Mouse (Mus musculus): ENCODE data around the gene Stk11ip.

Stk11ip gene

GRCm38 (mm10) chr1:75521321-75522031 lies at the start of gene Stk11ip:
Gene Stk11ip (plus strand): TSS chr1:75521529.
- in situ Hi-C loops (cut with MboI, MseI): loop anchor here (5.0 kb wide), 1 partner anchor 39 kb away; no protein-coding TSS in a partner anchor

- in situ Hi-C loops (cut with MboI, MseI): loop anchor here (5.0 kb wide), 1 partner anchor 39 kb away; the partner anchor contains the start of gene Gmppa
These were observed 44.9 kb upstream of the Stk11ip start for GRCm38 (mm10) chr1:75476441-75476840.

- in situ Hi-C loops (cut with MboI, MseI): loop anchor here (5.0 kb wide), 1 partner anchor 40 kb away; the partner anchor contains the start of gene Gmppa
These were observed 43.9 kb upstream of the Stk11ip start for GRCm38 (mm10) chr1:75477264-75477965.

DNA sequence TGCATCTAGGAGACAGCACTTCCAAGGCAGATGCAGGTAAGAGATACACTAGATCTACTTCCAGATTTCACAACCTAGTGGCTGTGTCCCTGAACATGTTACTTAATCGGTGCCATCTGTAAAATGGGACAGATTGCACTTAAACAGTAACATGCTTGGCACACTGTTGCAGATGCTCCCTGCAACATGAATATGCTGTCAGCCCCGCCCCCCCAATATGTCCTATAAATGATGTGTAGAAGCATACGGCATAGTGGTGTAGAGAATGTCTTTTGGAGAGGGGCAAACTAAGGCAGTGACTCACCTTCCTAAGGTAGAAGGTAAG lies 43.4 kb upstream of the Stk11ip start:
- in situ Hi-C loops (cut with MboI, MseI): loop anchor here (5.0 kb wide), 1 partner anchor 41 kb away; the partner anchor contains the start of gene Gmppa

DNA sequence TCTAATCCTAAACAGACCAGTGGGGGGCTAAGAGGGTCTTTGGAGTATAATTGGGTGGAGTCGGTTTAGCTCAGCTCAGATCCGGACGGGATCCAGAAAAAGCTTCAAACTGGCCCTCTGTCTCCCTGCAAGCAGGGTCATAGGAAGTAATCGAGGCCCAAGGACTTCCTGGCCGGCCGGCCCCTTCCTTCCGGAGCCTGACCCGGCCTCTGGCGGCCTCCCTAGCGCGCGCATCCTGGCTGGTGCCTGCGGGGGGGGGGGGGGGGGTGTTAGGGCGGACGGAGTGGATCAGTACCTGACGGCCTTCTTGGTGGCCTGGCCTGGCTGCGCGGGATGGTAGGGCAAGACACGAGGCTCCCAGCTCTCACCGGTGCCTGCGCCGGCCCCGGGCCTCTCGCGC lies 42.8 kb upstream of the Stk11ip start:
- in situ Hi-C loops (cut with MboI, MseI): loop anchor here (5.0 kb wide), 1 partner anchor 41 kb away; the partner anchor contains the start of gene Gmppa

GRCm38 (mm10) chr1:75478916-75479634 lies 42.3 kb upstream of the Stk11ip start, which contains the start of the genes Chpf and Tmem198:
Gene Chpf (minus strand): TSS chr1:75479307.
Gene Tmem198 (plus strand): TSS chr1:75479532.
- in situ Hi-C loops (cut with MboI, MseI): loop anchor here (5.0 kb wide), 1 partner anchor 42 kb away; the partner anchor contains the start of gene Gmppa

DNA sequence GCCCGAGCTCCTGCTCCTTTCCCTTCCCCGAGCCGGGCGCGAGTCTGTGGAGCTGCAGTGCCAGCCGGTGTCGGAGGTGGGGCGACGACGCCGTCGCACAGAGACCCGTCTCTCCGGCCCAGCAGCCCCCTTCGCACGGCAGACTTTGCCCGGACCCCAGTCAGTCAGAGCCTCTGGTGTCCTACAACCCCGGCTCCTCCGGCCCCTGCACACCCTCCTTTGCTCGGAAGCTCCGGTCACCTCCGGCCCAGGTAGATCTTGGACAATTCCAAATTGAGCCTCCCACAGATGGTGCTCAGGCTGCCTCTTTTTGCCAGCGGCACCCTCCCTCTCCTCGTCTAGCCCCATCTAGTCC lies 41.7 kb upstream of the Stk11ip start:
- in situ Hi-C loops (cut with MboI, MseI): loop anchor here (5.0 kb wide), 1 partner anchor 42 kb away; the partner anchor contains the start of gene Gmppa

DNA sequence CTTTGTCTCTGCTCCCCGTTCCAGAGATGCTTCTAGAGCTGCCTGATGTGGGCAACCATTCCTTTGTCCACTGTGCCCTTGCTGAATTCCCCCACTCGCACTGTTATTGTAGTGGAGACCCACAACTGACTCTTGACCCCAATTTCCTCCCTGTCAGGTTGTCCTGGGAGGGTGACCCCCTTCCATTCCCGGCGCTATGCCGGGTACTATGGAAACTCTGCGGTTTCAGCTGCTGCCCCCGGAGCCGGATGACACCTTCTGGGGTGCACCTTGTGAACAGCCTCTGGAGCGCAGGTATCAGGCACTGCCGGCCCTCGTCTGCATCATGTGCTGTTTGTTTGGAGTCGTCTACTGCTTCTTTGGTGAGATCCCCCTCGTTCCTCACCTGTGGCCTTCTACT lies 41.3 kb upstream of the Stk11ip start:
- in situ Hi-C loops (cut with MboI, MseI): loop anchor here (5.0 kb wide), 1 partner anchor 42 kb away; the partner anchor contains the start of gene Stk11ip

DNA sequence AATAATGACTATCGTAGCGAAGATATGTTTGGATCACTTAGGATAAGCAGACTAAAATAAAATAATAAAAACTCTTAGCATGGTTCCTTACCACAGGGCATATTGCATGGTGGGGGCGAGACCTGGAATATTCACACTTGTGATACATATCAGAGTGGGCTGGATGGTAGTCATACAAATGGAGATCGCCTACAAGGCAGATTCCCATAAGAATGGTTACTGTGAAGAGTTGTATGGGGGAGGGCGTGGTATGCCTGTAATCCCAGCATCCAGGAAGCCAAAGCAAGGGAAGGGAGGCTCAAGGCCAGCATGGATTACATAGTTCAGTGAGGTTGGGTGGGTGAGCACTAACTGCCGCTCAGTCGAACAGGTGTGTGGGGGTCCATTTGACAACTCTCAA lies 40.6 kb upstream of the Stk11ip start:
- in situ Hi-C loops (cut with MboI, MseI): loop anchor here (5.0 kb wide), 1 partner anchor 42 kb away; the partner anchor contains the start of gene Stk11ip

DNA sequence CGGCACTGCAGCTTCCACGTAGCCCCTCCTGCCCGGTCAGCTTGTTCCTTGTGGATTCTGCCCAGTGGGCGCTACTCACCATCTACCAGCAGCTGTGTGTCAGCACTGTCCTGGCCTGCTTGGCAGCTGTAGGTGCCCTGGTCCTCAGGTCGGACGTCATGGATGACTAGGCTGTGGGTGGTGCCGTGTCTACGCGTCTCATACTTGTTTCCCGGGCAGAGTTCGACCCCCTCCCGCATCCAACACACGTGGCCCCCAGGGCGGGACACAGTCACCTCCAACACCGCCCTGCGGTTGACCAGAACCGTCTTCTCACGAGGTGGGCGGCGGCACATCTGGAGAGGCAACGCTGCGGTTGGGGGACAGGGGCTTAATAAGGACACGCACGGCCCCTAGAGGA lies 34.8 kb upstream of the Stk11ip start:
- in situ Hi-C loops (cut with MboI, MseI): no loop called here

- in situ Hi-C loops (cut with MboI, MseI): no loop called here
These were observed 34.3 kb upstream of the Stk11ip start for GRCm38 (mm10) chr1:75487040-75487404.

DNA sequence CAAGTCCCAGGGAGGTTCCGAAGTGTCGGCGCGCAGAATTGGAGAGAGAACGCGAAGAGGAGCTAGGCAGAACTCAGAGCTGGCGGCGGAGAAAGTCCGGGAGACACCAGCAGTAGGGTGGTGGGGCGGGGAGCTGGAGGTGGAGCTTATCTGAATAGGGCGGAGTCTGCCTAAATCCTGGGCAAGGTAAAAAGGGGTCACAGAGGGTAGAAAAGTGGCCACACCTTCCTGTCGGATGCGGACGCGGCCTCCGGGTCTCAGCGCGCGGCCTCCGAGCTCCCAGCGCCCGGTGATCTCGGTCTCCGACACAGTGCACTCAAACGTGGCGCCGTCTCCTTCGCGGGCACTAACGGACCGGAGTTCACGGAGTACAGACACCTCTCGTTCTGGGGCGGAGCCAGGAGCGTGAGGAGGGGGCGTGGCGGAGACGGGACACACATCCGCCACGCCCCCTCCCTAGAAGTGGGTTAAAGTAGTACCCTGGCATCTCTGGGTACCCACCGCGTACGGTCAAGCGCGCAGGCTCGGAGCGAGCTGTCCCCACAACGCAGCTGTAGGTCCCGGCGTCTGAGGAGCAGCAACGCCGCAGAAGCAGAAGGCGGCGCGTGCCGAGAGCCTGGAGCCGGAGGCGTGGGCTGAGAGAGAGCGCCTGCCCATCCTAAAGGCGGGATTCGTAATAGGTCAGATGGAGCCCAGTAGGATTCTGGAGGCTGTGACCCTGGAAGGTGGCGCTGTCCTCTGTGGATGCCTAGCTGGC lies 33.7 kb upstream of the Stk11ip start:
- in situ Hi-C loops (cut with MboI, MseI): no loop called here

- in situ Hi-C loops (cut with MboI, MseI): no loop called here
These were observed 30.4 kb upstream of the Stk11ip start for GRCm38 (mm10) chr1:75490785-75491551.

- in situ Hi-C loops (cut with MboI, MseI): no loop called here
These were observed 28.7 kb upstream of the Stk11ip start for GRCm38 (mm10) chr1:75492579-75493170.

- in situ Hi-C loops (cut with MboI, MseI): no loop called here
These were observed 26.3 kb upstream of the Stk11ip start for GRCm38 (mm10) chr1:75494878-75495548.

DNA sequence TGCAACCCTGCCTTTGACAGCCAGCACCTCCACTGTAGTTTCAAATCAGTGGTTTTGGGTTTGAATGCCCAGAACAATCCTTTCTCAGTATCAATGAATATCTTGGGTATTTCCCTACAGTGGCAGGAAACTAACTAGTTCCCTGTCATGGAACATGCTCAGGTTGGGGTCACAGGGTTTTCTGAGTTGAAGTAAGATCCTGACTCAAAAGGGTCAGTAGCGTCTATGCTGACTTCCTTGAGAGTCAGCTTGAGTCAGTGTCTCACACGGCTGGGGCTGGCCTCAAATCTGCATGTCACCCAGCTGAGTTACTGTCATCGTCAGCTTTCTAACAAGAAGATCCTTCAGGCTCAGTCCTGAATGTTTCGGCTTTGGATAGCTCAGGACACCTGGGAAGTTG lies 22.4 kb upstream of the Stk11ip start:
- in situ Hi-C loops (cut with MboI, MseI): no loop called here

GRCm38 (mm10) chr1:75499441-75499840 lies 21.9 kb upstream of the Stk11ip start:
- in situ Hi-C loops (cut with MboI, MseI): no loop called here

DNA sequence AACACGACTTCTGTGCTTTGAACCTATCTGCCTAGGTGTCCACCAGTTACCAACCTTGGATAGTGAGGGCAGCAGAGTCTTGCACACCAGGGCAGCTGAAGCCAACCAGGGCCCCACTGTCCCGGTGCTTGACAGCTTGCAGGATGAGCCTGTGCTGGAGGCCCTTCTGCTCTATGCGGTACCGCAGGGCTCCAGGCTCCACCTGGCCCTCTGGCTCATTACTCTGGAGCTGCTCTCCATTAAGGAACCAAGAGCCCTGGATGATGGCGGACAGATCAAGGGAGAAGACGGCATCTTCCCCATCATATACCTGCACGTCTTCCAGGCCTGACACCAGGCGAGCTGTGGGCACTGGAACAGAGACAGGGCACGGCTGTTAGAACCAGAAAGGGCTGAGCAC lies 19.4 kb upstream of the Stk11ip start:
- in situ Hi-C loops (cut with MboI, MseI): no loop called here

GRCm38 (mm10) chr1:75502945-75503650 lies 18.2 kb upstream of the Stk11ip start:
- in situ Hi-C loops (cut with MboI, MseI): no loop called here
